In the genomic region with DNA sequence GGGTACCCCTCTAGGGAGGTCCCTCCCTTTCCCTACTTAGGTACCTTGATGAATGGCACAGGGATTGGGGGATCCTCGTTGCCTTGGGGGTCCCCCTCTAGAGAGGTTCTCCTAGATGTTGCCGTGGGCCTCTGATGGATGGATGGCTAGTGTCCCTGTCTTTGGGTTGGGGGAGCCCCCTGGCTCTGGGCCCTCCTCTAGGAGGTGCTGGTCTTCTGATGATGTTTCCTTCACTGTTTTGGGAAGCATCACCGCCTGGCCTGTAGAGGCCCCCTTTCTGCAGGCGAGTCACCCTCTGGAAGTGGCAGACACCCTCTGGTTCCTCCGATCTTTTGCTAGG, we compare ENCODE assay signal across 8 mouse cellular contexts. TPM values are rescaled to one million over a fixed set of nuclear protein-coding genes. Genes with fewer than 3 reads are reported as not detected.
A peak's percentile ranks its signal among the peaks of the same experiment; 100 is the strongest.
DNase-seq lines count a peak whose midpoint lies in the region; ATAC-seq and TF ChIP-seq lines count a peak whose summit lies in the region.

No protein-coding gene starts in this region.

- no peaks in the 10 kb centered on the region for H3K9me3 ChIP-seq in kidney, embryonic 14.5 days (ENCODE audit: control insufficient read depth, low read length)
- H3K9me3 ChIP-seq in E14TG2a.4 (ENCODE audit: low read length), result no peaks in the 10 kb centered on the region

- intact Hi-C loops in heart, postnatal 10 days (cut with DNase I), result no loop called here

- 9% methylated on average over 5 of the region's 5 CpGs for WGBS in kidney, embryonic 14.5 days

- peak overlapping the region; percentile 81 for H3K4me3 ChIP-seq in kidney, embryonic 14.5 days (ENCODE audit: low read length)
- peak overlapping the region; percentile 94 for H3K4me3 ChIP-seq in E14TG2a.4 (replicated peaks; ENCODE audit: low read length)

- peak; percentile 34 for ATAC-seq in kidney, embryonic 14.5 days (ENCODE audit: low FRiP score, low TSS enrichment)
- no peak for ATAC-seq in CD4-positive, CD25-positive, alpha-beta regulatory T cell, adult 4 months

- H3K27me3 ChIP-seq in kidney, embryonic 14.5 days (ENCODE audit: control insufficient read depth, insufficient read depth, low read length), result no peaks in the 10 kb centered on the region
- peaks cover 19% of the 10 kb centered on the region for H3K27me3 ChIP-seq in E14TG2a.4 (ENCODE audit: insufficient read depth, low read length)

- no peaks in the 10 kb centered on the region for H3K36me3 ChIP-seq in kidney, embryonic 14.5 days (ENCODE audit: control insufficient read depth, insufficient read depth, low read length)
- peaks cover 21% of the 10 kb centered on the region for H3K36me3 ChIP-seq in E14TG2a.4 (ENCODE audit: insufficient read depth, low read length)

- peaks cover 17% of the 10 kb centered on the region for H3K4me1 ChIP-seq in kidney, embryonic 14.5 days (ENCODE audit: control insufficient read depth, insufficient read depth, low read length)
- H3K4me1 ChIP-seq in E14TG2a.4 (replicated peaks; ENCODE audit: low read depth, low read length), result peaks cover 53% of the 10 kb centered on the region

- no peak for TF ChIP-seq CTCF in E14TG2a.4 (conservative IDR thresholded peaks at IDR 0.05; ENCODE audit: low read length)

- DNase-seq in kidney, postnatal 14 days, result no peak
- DNase-seq in cerebellum, postnatal 14 days, result peak; percentile 70 to 75
- peak; percentile 23 to 28 for DNase-seq in heart, postnatal 10 days
- peak; percentile 21 for DNase-seq in lung, postnatal 10 days
- no peak for DNase-seq in left cerebral cortex, adult 8-10 months (ENCODE audit: low spot score in 2 of 2)

- H3K4me2 ChIP-seq in kidney, embryonic 14.5 days (replicated peaks; ENCODE audit: low read depth, low read length), result peak overlapping the region; percentile 90

- peak overlapping the region; percentile 76; the same call in 1 of the 2 replicates for H3K27ac ChIP-seq in kidney, embryonic 14.5 days (ENCODE audit: low read depth, low read length)

- peak overlapping the region; percentile 76 for H3K9ac ChIP-seq in kidney, embryonic 14.5 days (ENCODE audit: low read depth, low read length)

RNA-seq across cellular contexts. Expression of gene Aacs, which starts 0.6 kb away (rescaled TPM):
- 21.0 and 36.6 TPM in 2 replicates for polyA plus RNA-seq in kidney, embryonic 14.5 days (2014; fragmentation: Nextera tagmentation; extraction: Ambion mirVana)
- 1 to 10 TPM; 4.8 to 5.0 TPM for total RNA-seq in heart, postnatal 10 days (2021)
- 10 to 100 TPM; 22.1 to 39.8 TPM for polyA plus RNA-seq in CD4-positive, CD25-positive, alpha-beta regulatory T cell, adult 4 months (2017; shearing (Covaris generic))
- 10 to 100 TPM; 40.9 to 49.1 (median 44.4) TPM for total RNA-seq in left cerebral cortex, adult 8-10 months (2022)

RNA-seq across cellular contexts. Expression of gene Bri3bp, which starts 34.9 kb away (rescaled TPM):
- polyA plus RNA-seq in kidney, embryonic 14.5 days (2014; fragmentation: Nextera tagmentation; extraction: Ambion mirVana), result 29.6 and 39.8 TPM in 2 replicates
- total RNA-seq in heart, postnatal 10 days (2021), result 10 to 100 TPM; 56.4 to 62.5 TPM
- 1 to 10 TPM; 4.3 to 7.5 TPM for polyA plus RNA-seq in CD4-positive, CD25-positive, alpha-beta regulatory T cell, adult 4 months (2017; shearing (Covaris generic))
- 10 to 100 TPM; 81.9 to 94.4 (median 86.6) TPM for total RNA-seq in left cerebral cortex, adult 8-10 months (2022)

RNA-seq across cellular contexts. Expression of gene Dhx37, which starts 42.3 kb away (rescaled TPM):
- polyA plus RNA-seq in kidney, embryonic 14.5 days (2014; fragmentation: Nextera tagmentation; extraction: Ambion mirVana), result 7.7 and 14.4 TPM in 2 replicates
- total RNA-seq in heart, postnatal 10 days (2021), result 10 to 100 TPM; 13.2 to 14.7 TPM
- polyA plus RNA-seq in CD4-positive, CD25-positive, alpha-beta regulatory T cell, adult 4 months (2017; shearing (Covaris generic)), result 1 to 10 TPM; 8.4 to 8.6 TPM
- 10 to 100 TPM in 3 of 4 experiments, 1 to 10 TPM in 1; 9.4 to 12.9 (median 11.7) TPM for total RNA-seq in left cerebral cortex, adult 8-10 months (2022)

RNA-seq across cellular contexts. Expression of gene Tmem132b, which starts 55.3 kb away (rescaled TPM):
- polyA plus RNA-seq in kidney, embryonic 14.5 days (2014; fragmentation: Nextera tagmentation; extraction: Ambion mirVana), result 0.24 and 0.46 TPM in 2 replicates
- under 1 TPM in 1 of 2 experiments, not detected in 1; 0.02 TPM for total RNA-seq in heart, postnatal 10 days (2021)
- under 1 TPM in 1 of 2 experiments, not detected in 1; 0.16 TPM for polyA plus RNA-seq in CD4-positive, CD25-positive, alpha-beta regulatory T cell, adult 4 months (2017; shearing (Covaris generic))
- total RNA-seq in left cerebral cortex, adult 8-10 months (2022), result 100 to 1,000 TPM; 123 to 141 (median 129) TPM

Comparison
In these comparisons a context has a peak if more than half of its experiments do, and no peak if none do; other contexts are left out.
1. DNase-seq: peak in cerebellum, postnatal 14 days (2 of 2), heart, postnatal 10 days (2 of 2) and lung, postnatal 10 days (single experiment); none in kidney, postnatal 14 days (single experiment) and left cerebral cortex, adult 8-10 months (0 of 2).
2. RNA of gene Aacs, which starts 0.6 kb away (total RNA-seq): 40.9 to 49.1 TPM in left cerebral cortex, adult 8-10 months; 4.8 to 5.0 TPM in heart, postnatal 10 days; every median in the first group is over 4 times any median in the second.